Mouse (Mus musculus) retina, postnatal 1 day (tissue): ENCODE measurements around the gene Ranbp3.

ENCODE experiments used
- DNase-seq: peaks from one replicate; pipeline ENCODE4 v3.0.0-alpha.2; 2012

The Ranbp3 gene

DNA sequence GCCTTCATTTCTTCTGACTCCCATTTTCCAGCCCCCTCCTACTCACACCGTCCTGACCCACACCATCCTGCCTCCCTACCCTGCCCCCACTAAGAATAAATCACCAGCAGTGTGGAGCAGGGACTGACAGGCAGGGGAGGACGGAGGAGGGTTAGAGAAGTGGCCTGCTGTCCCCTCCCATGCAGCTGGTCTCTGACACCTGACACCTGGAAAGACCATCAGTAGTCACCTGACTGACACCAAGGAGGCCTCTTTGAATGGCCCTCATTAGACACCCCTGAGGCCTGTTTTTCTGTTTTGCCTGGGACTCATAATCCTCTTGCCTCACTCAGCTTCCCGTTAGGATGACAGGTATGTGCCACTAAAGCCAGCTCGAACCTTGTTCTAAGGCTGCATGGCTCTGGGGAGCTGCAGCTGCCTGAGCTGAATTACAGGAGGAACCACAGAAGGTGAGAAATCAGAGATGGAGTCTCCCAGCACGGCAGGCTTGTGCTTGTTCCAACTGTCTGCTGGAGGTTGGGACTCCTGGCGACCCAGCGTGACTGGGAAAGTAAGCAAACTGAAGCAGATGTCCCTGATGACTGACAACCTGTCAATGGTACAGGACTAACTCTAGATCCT is 54.0 kb downstream of the Ranbp3 start:
- DNase-seq = no peak

GRCm38 (mm10) chr17:56727659-56728058 is 54.6 kb downstream of the Ranbp3 start:
- DNase-seq = peak; percentile 29

- DNase-seq = no peak
These were observed 55.0 kb downstream of the Ranbp3 start for GRCm38 (mm10) chr17:56728117-56728516.

GRCm38 (mm10) chr17:56729151-56729550 is 56.1 kb downstream of the Ranbp3 start:
- DNase-seq = no peak

DNA sequence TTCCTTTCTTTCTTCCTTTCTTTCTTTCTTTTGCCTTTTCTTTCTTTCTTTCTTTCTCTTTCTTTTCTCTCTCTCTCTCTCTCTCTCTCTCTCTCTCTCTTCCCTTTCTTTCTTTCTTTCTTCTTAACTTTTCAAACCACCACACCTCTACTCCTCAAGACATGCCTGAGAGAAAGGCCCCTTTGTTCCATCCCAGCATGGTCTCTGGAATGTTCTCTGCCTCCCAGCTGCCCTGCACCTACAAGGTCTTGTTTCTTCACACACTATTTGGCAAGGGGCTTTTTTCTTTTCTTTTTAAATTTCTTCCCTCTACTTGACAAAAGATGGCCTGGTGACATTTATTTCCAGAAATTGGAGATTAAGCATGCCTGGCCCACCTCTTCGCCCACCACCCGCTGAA is 56.6 kb downstream of the Ranbp3 start:
- no peak for DNase-seq

- DNase-seq = no peak
These were observed 63.4 kb downstream of the Ranbp3 start for GRCm38 (mm10) chr17:56736534-56736933.

DNA sequence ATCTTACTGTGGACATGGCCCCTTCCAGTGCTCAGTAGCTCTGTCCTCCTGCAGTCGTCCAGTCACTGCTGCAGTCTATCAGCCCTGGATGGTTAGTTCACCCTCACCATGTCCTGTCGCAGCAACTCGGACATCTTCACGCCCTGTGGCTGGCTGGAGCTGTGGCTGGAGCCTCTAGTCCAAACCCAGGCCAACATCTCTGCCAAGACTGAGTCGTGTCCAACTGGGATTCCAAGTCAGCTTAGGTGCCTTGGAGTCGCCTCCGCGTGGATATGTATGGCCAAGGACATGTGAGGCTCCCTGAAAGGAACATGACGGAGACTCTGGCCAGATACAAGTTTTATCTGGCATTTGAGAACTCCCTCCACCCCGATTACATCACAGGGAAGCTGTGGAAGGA is 65.1 kb downstream of the Ranbp3 start:
- DNase-seq = no peak

DNA sequence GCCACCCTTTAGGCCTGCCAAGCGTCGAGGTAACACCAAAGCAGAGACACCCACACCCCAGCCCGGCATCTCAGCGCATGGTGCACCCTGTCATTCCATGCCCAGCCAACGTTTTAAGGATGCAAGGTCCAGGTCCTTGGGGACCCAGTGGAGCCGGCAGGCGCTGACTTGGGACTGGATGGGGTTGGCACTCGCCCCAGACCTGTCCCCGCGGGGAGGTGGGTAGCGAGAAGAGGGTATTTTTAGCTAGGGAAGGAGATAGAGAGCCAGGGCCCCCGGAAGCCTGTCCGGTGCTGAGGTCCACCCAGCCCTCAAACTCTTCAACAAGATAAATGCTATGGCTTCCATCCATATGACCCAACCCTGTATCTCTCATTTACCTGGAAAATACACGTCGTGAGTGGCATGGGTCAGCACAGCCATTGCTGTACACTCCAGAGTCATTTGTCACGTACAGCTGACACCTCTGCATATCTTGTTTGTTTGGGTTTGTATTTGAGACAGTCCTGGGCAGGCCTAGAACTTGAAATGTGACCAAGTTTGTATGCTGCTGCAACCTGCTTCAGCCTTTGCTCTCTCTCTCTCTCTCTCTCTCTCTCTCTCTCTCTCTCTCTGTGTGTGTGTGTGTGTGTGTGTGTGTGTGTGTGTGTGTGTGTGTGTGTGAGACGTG is 67.2 kb downstream of the Ranbp3 start:
- no peak for DNase-seq

- DNase-seq = no peak
These were observed 67.7 kb downstream of the Ranbp3 start for GRCm38 (mm10) chr17:56740788-56741160.

DNA sequence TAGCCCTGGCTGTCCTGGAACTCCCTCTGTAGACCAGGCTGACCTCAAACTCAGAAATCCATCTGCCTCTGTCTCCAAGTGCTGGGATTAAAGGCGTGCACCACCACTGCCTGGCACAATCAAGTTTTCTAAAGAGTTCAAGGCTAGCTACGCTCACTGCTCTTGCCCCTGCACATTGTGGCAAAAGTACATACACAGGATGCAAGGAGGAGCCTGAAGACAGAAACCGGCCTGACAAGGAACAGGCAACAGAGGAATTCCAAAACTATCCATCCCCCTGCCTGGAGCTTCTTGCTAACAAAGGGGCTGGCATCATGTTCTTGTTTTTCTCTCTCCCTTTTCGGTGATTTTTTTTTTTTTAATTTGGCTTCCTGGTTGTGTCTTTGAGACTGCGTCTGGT is 71.1 kb downstream of the Ranbp3 start:
- DNase-seq = no peak

- DNase-seq = peak; percentile 83
These were observed 78.4 kb downstream of the Ranbp3 start for GRCm38 (mm10) chr17:56751404-56752072.

- DNase-seq = peak; percentile 53
These were observed 80.4 kb downstream of the Ranbp3 start for GRCm38 (mm10) chr17:56753452-56753851.

- DNase-seq = peak; percentile 55
These were observed 81.4 kb downstream of the Ranbp3 start for GRCm38 (mm10) chr17:56754271-56755185.

DNA sequence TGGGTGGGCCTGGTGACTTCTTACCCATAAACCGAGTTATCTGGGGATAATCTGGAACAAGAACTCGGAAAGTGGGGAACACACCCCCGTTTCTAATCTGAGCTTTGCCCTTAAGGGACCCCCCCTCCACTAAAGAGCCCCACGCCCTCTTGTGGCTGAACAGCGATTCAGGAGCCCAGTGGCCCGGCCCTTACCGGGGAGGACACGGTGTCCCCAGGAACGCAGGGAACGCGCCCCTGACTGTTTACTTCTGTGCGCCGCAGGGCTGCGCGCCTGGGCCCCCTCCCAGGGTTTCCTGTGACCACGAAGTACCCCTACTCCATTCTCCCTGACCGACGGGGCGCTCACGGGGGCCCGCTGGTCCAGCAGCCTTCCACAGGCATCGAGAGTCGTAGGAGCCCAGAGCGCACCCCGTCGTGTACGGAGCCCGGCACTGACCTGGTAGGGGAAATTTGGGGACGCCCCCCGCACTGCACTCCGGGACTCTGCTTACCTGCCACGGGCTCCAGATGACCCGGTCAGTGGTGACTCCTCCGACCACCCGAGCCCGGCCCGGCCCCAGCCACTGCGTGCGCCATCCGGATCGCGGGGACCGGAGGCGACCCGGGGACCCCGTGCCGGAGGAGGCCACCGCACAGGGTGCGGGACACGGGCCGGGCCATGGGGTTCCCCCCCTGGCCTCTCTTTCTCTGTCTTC is 83.8 kb downstream of the Ranbp3 start:
- DNase-seq = peak; percentile 51

- DNase-seq = peak; percentile 89
These were observed 84.5 kb downstream of the Ranbp3 start, which contains the start of gene Nrtn for GRCm38 (mm10) chr17:56757416-56758123. Gene Nrtn, minus strand, starts transcription at chr17:56757530.

DNA sequence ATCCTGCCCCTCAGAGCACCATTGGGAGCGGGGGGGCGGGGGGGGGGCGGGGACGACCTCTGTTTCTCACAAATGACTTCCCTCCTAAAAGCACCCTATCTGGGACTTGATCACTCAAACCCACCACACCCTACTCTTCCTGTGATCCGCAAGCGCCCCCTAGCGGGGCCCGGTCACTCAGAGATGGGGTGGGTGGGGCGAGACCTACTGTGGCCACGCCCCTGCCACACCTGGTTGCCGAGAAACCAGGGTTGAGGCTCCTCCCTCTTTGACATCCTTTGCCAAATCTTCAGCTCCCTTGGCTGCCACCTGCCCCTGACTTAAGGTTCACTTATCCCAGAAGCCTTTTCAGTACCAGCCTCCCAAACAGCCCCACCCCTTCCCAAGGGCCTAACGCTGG is 85.0 kb downstream of the Ranbp3 start:
- DNase-seq = peak; percentile 61

DNA sequence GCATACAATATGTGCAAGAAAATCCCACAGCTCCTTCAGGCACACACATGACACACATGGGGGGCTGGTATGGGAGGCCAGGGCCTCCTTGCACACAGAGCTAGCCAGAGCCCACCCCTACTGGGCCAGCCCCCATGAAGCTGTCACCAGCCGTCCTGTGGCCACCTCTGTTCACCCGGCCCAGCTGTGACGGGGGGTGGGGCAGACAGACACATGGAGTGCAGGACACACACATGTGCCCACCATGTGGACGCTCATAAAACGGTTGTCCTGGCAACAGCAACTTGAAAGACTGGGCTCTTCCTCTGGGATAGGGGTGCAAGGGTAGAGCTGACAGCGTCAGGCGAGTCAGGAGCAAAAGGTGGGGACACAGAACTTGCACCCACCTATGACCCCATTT is 86.2 kb downstream of the Ranbp3 start:
- no peak for DNase-seq

DNA sequence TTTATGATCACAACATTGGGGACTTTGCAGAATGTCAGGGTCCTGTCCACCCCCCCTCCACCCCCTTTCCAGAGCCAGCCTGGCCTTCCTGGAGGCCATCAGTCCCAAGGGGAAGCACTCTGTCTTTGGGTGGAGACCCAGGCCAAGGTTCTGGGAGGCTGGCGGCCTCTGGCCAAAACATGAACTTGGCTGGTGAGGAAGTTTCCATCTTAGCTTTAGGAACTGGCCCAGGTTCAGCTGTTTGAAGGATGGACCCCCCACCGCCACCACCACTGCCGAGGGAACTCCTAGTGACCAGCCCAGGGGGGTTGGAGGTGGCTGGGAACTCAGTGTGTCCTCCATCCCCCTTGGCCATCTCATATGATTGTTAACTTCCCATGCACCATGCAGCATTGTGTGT is 88.0 kb downstream of the Ranbp3 start:
- DNase-seq = no peak
